Mouse (Mus musculus) forebrain, embryonic 13.5 days (tissue): ENCODE data around the gene Smyd1. TPM values are rescaled to one million over a fixed set of nuclear protein-coding genes. Genes with fewer than 3 reads are reported as not detected.

Experiments used
- ATAC-seq: fragments of 200-750 bp; cut with Nextera tagmentation; 2 replicates; pipeline ENCODE4 v1.8.0; 2017
- H3K27ac ChIP-seq: fragments of 300-500 bp; sonication (generic); 2 replicates; pipeline ENCODE4 v1.5.1; 2015; ENCODE audit warnings: inconsistent platforms, mild to moderate bottlenecking, moderate library complexity
- H3K27me3 ChIP-seq: fragments of 300-500 bp; sonication (generic); 2 replicates; pipeline ENCODE4 v1.6.1; 2015; ENCODE audit warnings: mild to moderate bottlenecking, inconsistent platforms
- H3K36me3 ChIP-seq: fragments of 300-500 bp; sonication (generic); 2 replicates; pipeline ENCODE4 v1.6.1; 2015; ENCODE audit warnings: mild to moderate bottlenecking, inconsistent platforms; ENCODE audit not compliant: poor library complexity, severe bottlenecking
- H3K4me1 ChIP-seq: fragments of 300-500 bp; sonication (generic); 2 replicates; pipeline ENCODE4 v1.6.1; 2015; ENCODE audit warnings: inconsistent platforms
- H3K4me2 ChIP-seq: fragments of 300-500 bp; sonication (generic); 2 replicates; pipeline ENCODE4 v1.6.1; 2015; ENCODE audit warnings: inconsistent platforms, mild to moderate bottlenecking, moderate library complexity
- H3K4me3 ChIP-seq: fragments of 300-500 bp; sonication (generic); 2 replicates; pipeline ENCODE4 v1.5.1; 2015; ENCODE audit warnings: mild to moderate bottlenecking, inconsistent platforms
- H3K9ac ChIP-seq: fragments of 300-500 bp; sonication (generic); 2 replicates; pipeline ENCODE4 v1.6.1; 2015; ENCODE audit warnings: mild to moderate bottlenecking, inconsistent platforms
- H3K9me3 ChIP-seq: fragments of 300-500 bp; sonication (generic); replicated peaks from 2 replicates; pipeline ENCODE4 v1.6.1; 2016; ENCODE audit warnings: inconsistent platforms
- WGBS: fragments of 180-500 bp; shearing (Covaris S2); methylation state at CpG from one replicate; pipeline ENCODE4 v1.1.7; 2015; 5-methylcytosine and 5-hydroxymethylcytosine counted together
- polyA plus RNA-seq: library from polyadenylated mRNA; unstranded; fragments of >200 nt; fragmentation: Nextera tagmentation; extraction: Ambion mirVana; gene quantifications from 2 replicates; pipeline ENCODE4 v1.2.1, GENCODE M21; 2015

Smyd1 gene
- polyA plus RNA-seq, 1 experiment from 2014 or later = 0.05 TPM

- ATAC-seq = no peak
- Histone ChIP-seq H3K9ac (no peak overlapping the region), H3K27ac (no peak overlapping the region), H3K4me2 (no peak overlapping the region), H3K4me3 (no peak overlapping the region), H3K27me3 (no peaks in the 10 kb centered on the region), H3K36me3 (no peaks in the 10 kb centered on the region), H3K9me3 (no peaks in the 10 kb centered on the region; the same call in 1 of the 2 replicates), H3K4me1 (no peaks in the 10 kb centered on the region)
- whole genome bisulfite sequencing = 90% methylated on average over 8 of the region's 8 CpGs
Measured at GRCm38 (mm10) chr6:71250951-71251350, 71.1 kb downstream of the Smyd1 start.

- no peak for ATAC-seq
- Histone ChIP-seq H3K4me2 (no peak overlapping the region), H3K4me3 (no peak overlapping the region), H3K4me1 (no peaks in the 10 kb centered on the region), H3K9me3 (no peaks in the 10 kb centered on the region; the same call in 1 of the 2 replicates), H3K27ac (no peak overlapping the region), H3K27me3 (no peaks in the 10 kb centered on the region), H3K9ac (no peak overlapping the region), H3K36me3 (no peaks in the 10 kb centered on the region)
- 86% methylated on average over 3 of the region's 3 CpGs for WGBS
Measured at GRCm38 (mm10) chr6:71249615-71250014, 72.4 kb downstream of the Smyd1 start.

DNA sequence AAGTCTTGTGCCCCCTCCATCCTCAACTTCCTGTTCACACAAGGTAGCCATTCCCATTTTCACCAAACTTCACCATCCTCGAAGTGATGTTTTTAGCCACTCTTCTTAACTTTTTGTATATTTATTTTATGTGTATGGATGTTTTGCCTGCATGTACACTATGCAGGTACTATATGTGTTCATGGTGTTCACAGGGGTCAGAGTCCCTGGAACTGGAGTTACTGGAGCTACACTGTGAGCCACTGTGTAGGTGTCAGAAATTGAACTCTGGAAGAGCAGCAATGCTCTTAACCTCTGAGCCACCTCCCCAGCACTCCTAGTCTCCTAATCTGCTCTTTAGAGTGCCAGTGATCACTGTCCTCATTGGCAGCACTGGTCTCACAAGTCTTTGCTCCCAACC lies 73.6 kb downstream of the Smyd1 start:
- Histone ChIP-seq H3K9me3 (no peaks in the 10 kb centered on the region; the same call in 1 of the 2 replicates), H3K4me1 (no peaks in the 10 kb centered on the region), H3K4me2 (no peak overlapping the region), H3K36me3 (no peaks in the 10 kb centered on the region), H3K27me3 (no peaks in the 10 kb centered on the region), H3K9ac (no peak overlapping the region), H3K4me3 (no peak overlapping the region), H3K27ac (no peak overlapping the region)
- 93% methylated on average over 1 of the region's 1 CpGs for WGBS
- ATAC-seq = no peak

- H3K4me1 ChIP-seq = no peaks in the 10 kb centered on the region
- ATAC-seq = no peak
- no peak overlapping the region for H3K9ac ChIP-seq
- no peak overlapping the region for H3K4me2 ChIP-seq
- no peaks in the 10 kb centered on the region for H3K36me3 ChIP-seq
- H3K27ac ChIP-seq = no peak overlapping the region
- 83% methylated on average over 3 of the region's 3 CpGs for WGBS
- no peaks in the 10 kb centered on the region for H3K27me3 ChIP-seq
- H3K9me3 ChIP-seq = no peaks in the 10 kb centered on the region
- H3K4me3 ChIP-seq = no peak overlapping the region
Measured at GRCm38 (mm10) chr6:71243258-71243657, 78.8 kb downstream of the Smyd1 start.

GRCm38 (mm10) chr6:71242811-71243210 lies 79.2 kb downstream of the Smyd1 start:
- Histone ChIP-seq H3K9ac (no peak overlapping the region), H3K4me3 (no peak overlapping the region), H3K36me3 (no peaks in the 10 kb centered on the region), H3K27ac (no peak overlapping the region), H3K4me2 (no peak overlapping the region), H3K9me3 (no peaks in the 10 kb centered on the region), H3K27me3 (no peaks in the 10 kb centered on the region), H3K4me1 (no peaks in the 10 kb centered on the region)
- ATAC-seq = no peak
- WGBS = 97% methylated on average over 1 of the region's 1 CpGs

DNA sequence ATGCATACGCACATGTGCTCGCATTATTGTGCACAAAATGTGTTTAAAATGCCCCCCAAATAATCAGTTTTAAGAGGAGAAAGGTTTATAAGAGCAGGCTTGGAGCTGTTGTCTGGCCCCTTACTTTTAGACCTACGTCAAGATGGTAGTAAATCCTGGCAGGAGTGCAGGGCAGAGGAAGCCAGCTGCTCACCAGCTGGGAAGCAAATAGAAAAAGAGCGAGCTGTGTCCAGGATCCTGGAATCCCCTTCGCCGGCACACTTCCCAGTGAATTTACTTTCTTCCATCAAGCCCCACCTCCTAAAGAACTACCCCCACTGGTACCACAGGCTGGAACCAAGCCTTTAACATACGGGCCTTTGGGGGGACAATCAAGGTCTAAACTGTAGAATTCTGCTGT lies 81.2 kb downstream of the Smyd1 start:
- WGBS = 92% methylated on average over 7 of the region's 7 CpGs
- Histone ChIP-seq H3K9ac (no peak overlapping the region), H3K27me3 (no peaks in the 10 kb centered on the region), H3K36me3 (no peaks in the 10 kb centered on the region), H3K4me3 (no peak overlapping the region), H3K4me2 (no peak overlapping the region), H3K4me1 (no peaks in the 10 kb centered on the region), H3K9me3 (no peaks in the 10 kb centered on the region), H3K27ac (no peak overlapping the region)
- no peak for ATAC-seq

GRCm38 (mm10) chr6:71239069-71239750 lies 82.8 kb downstream of the Smyd1 start:
- H3K27ac ChIP-seq = no peak overlapping the region
- H3K4me2 ChIP-seq = no peak overlapping the region
- H3K4me3 ChIP-seq = no peak overlapping the region
- H3K4me1 ChIP-seq = no peaks in the 10 kb centered on the region
- WGBS = 91% methylated on average over 26 of the region's 26 CpGs
- no peaks in the 10 kb centered on the region for H3K36me3 ChIP-seq
- ATAC-seq = no peak
- H3K9me3 ChIP-seq = no peaks in the 10 kb centered on the region
- H3K27me3 ChIP-seq = no peaks in the 10 kb centered on the region
- H3K9ac ChIP-seq = no peak overlapping the region

- Histone ChIP-seq H3K9me3 (no peaks in the 10 kb centered on the region), H3K4me1 (no peaks in the 10 kb centered on the region), H3K4me3 (no peak overlapping the region), H3K4me2 (no peak overlapping the region), H3K27me3 (no peaks in the 10 kb centered on the region), H3K9ac (no peak overlapping the region), H3K27ac (no peak overlapping the region), H3K36me3 (no peaks in the 10 kb centered on the region)
- WGBS = 92% methylated on average over 6 of the region's 6 CpGs
- no peak for ATAC-seq
Measured at GRCm38 (mm10) chr6:71237031-71237431, 85.0 kb downstream of the Smyd1 start.

DNA sequence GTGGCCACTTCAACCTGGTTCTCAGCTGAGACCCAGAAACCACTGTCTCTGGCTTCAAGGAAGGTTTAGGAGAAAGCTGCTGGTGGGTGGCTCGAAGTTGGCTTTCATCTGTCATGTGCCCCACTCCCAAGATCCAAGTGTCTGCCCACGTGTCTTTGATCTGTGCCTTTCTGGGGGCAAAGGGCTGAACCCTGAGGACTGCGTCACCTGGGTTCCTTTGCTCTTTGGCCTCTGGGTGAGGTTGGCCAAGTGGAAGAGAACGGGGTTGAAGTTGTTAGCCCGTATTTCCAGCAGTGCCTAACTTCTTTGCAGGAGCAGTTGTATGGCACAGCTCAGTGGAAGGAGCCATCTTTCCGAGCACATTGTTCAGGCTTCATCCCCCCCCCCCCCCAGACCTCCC lies 85.5 kb downstream of the Smyd1 start:
- H3K9me3 ChIP-seq = no peaks in the 10 kb centered on the region
- H3K9ac ChIP-seq = no peak overlapping the region
- no peak for ATAC-seq
- no peaks in the 10 kb centered on the region for H3K36me3 ChIP-seq
- H3K27ac ChIP-seq = no peak overlapping the region
- no peaks in the 10 kb centered on the region for H3K27me3 ChIP-seq
- no peaks in the 10 kb centered on the region for H3K4me1 ChIP-seq
- no peak overlapping the region for H3K4me3 ChIP-seq
- WGBS = 90% methylated on average over 6 of the region's 6 CpGs
- H3K4me2 ChIP-seq = no peak overlapping the region

DNA sequence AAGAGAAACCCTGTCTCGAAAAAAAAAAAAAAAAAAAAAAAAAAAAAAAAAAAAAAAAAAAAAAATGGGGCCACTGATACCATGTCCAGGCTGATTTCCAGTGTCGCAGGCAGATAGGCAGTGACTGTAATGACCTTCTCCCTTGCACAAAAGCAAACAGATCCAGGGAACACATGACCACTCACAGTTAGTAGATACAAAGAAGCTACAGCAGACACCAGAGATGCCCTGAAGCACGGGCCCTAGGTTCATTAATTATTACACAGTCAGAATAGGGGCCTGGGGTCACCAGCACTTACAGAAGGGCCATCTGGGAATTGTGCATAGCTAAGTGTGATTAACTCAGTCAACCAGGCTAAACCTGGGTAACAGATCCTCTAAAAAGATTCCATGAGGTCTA lies 86.1 kb downstream of the Smyd1 start:
- 83% methylated on average over 3 of the region's 3 CpGs for WGBS
- Histone ChIP-seq H3K9ac (no peak overlapping the region), H3K4me1 (no peaks in the 10 kb centered on the region), H3K9me3 (no peaks in the 10 kb centered on the region), H3K4me2 (no peak overlapping the region), H3K27ac (no peak overlapping the region), H3K36me3 (no peaks in the 10 kb centered on the region), H3K27me3 (no peaks in the 10 kb centered on the region), H3K4me3 (no peak overlapping the region)
- ATAC-seq = no peak

- no peaks in the 10 kb centered on the region for H3K36me3 ChIP-seq
- no peak overlapping the region for H3K27ac ChIP-seq
- H3K4me2 ChIP-seq = no peak overlapping the region
- 85% methylated on average over 13 of the region's 13 CpGs for WGBS
- H3K4me3 ChIP-seq = no peak overlapping the region
- H3K4me1 ChIP-seq = no peaks in the 10 kb centered on the region
- ATAC-seq = no peak
- no peaks in the 10 kb centered on the region for H3K9me3 ChIP-seq
- no peak overlapping the region for H3K9ac ChIP-seq
- no peaks in the 10 kb centered on the region for H3K27me3 ChIP-seq
Measured at GRCm38 (mm10) chr6:71235121-71235520, 86.9 kb downstream of the Smyd1 start.

GRCm38 (mm10) chr6:71227157-71227770 lies 94.8 kb downstream of the Smyd1 start:
- Histone ChIP-seq H3K27me3 (no peaks in the 10 kb centered on the region), H3K4me3 (no peak overlapping the region), H3K27ac (no peak overlapping the region), H3K4me1 (peaks cover 10% of the 10 kb centered on the region), H3K9me3 (no peaks in the 10 kb centered on the region), H3K9ac (no peak overlapping the region), H3K4me2 (no peak overlapping the region), H3K36me3 (no peaks in the 10 kb centered on the region)
- WGBS = 5% methylated on average over 7 of the region's 7 CpGs
- ATAC-seq = no peak

GRCm38 (mm10) chr6:71226544-71226943 lies 95.5 kb downstream of the Smyd1 start:
- no peak overlapping the region for H3K27ac ChIP-seq
- no peaks in the 10 kb centered on the region for H3K27me3 ChIP-seq
- H3K9me3 ChIP-seq = no peaks in the 10 kb centered on the region
- no peak overlapping the region for H3K9ac ChIP-seq
- no peak overlapping the region for H3K4me2 ChIP-seq
- H3K36me3 ChIP-seq = no peaks in the 10 kb centered on the region
- H3K4me1 ChIP-seq = peaks cover 10% of the 10 kb centered on the region
- H3K4me3 ChIP-seq = no peak overlapping the region
- WGBS = 25% methylated on average over 6 of the region's 6 CpGs
- ATAC-seq = no peak
